Mouse (Mus musculus): ENCODE results near the gene Adamts17. TPM values are rescaled to one million over a fixed set of nuclear protein-coding genes. Genes with fewer than 3 reads are reported as not detected.
A peak's percentile ranks its signal among the peaks of the same experiment; 100 is the strongest.

Gene Adamts17
- polyA plus RNA-seq, 1 experiment from 2014 or later, result 1.8 TPM

DNA sequence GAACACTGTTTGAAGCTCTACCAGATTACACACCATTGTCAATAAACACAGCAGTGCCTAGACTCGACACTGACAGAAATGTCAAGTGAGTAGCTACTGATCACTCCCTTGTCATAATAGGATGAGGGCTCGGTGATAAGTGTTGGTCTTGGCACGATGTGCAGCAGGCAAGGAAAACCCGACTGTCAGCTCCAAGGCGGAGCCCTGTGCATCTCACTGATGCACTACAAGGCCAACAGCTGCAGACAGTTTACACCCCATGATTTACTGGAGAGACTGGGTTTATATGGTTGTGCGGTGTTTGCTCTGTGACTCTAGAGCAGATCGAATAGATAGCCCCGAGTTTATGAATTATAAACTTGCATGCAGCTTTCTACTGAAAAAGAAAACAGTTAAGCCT, 124.0 kb downstream of the Adamts17 start:
- H3K4me3 ChIP-seq (ENCODE audit: low read depth, low read length), result no peak overlapping the region
- H3K36me3 ChIP-seq (ENCODE audit: control insufficient read depth, insufficient read depth, low read length), result no peaks in the 10 kb centered on the region
- no peak overlapping the region for H3K4me2 ChIP-seq (ENCODE audit: low read depth)
- H3K9me3 ChIP-seq (ENCODE audit: control insufficient read depth, low read length), result no peaks in the 10 kb centered on the region
- H3K9ac ChIP-seq (ENCODE audit: low read length), result no peak overlapping the region
- WGBS, result 83% methylated on average over 8 of the region's 8 CpGs
- ATAC-seq (ENCODE audit: insufficient read depth, low FRiP score, low TSS enrichment), result no peak
- no peak for DNase-seq (ENCODE audit: low spot score)
- no peak overlapping the region for H3K27ac ChIP-seq (ENCODE audit: low read depth, low read length)
- no peaks in the 10 kb centered on the region for H3K27me3 ChIP-seq (ENCODE audit: control insufficient read depth, insufficient read depth, low read length)
- H3K4me1 ChIP-seq (ENCODE audit: control insufficient read depth, insufficient read depth, low read length), result peaks cover 13% of the 10 kb centered on the region

DNA sequence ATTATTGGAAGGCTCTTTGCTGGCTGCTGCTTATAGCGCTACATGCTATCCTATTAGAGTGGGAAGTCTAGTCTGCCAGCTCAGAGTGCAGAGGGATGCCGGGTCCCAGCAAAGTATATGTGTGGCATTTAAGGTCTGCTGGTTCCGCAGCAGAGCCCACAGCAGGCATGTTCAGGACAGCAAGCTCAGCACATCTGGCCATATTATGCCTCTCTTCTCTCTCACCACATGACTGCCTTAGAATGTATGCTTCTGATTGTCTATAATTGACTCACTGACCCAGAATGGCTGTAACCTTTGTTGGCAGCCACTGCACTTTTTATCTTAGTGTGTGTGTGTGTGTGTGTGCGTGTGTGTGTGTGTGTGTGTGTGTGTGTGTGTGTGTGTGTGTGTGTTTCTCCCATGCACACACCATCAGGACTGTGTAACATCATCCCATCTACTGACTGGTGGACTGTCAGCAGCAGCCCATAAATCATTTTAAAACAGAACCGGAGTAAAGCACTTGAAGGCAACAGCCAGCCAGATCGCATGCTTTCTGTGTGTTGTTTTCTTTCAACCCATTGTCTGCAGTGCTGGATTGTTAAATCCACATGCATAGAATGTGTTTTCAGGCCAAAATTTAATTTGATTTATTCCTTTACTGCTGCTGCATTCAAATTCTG, 127.1 kb downstream of the Adamts17 start:
- ATAC-seq (ENCODE audit: insufficient read depth, low FRiP score, low TSS enrichment) (peak; percentile 75), DNase-seq (ENCODE audit: low spot score) (peak; percentile 25)
- Histone ChIP-seq H3K36me3 (ENCODE audit: control insufficient read depth, insufficient read depth, low read length) (no peaks in the 10 kb centered on the region), H3K9ac (ENCODE audit: low read length) (no peak overlapping the region; the same call in 1 of the 2 replicates), H3K27ac (ENCODE audit: low read depth, low read length) (peak overlapping the region; percentile 74), H3K9me3 (ENCODE audit: control insufficient read depth, low read length) (no peaks in the 10 kb centered on the region), H3K4me3 (ENCODE audit: low read depth, low read length) (no peak overlapping the region), H3K27me3 (ENCODE audit: control insufficient read depth, insufficient read depth, low read length) (no peaks in the 10 kb centered on the region), H3K4me2 (ENCODE audit: low read depth) (no peak overlapping the region), H3K4me1 (ENCODE audit: control insufficient read depth, insufficient read depth, low read length) (peaks cover 16% of the 10 kb centered on the region)
- WGBS, result 31% methylated on average over 6 of the region's 6 CpGs

- H3K27me3 ChIP-seq (ENCODE audit: control insufficient read depth, insufficient read depth, low read length), result no peaks in the 10 kb centered on the region
- H3K27ac ChIP-seq (ENCODE audit: low read depth, low read length), result peak overlapping the region; percentile 74
- WGBS, result 56% methylated on average over 8 of the region's 8 CpGs
Observed at GRCm38 (mm10) chr7:66967206-66967919, 127.8 kb downstream of the Adamts17 start.

GRCm38 (mm10) chr7:66968661-66969060, 129.1 kb downstream of the Adamts17 start:
- no peaks in the 10 kb centered on the region for H3K27me3 ChIP-seq (ENCODE audit: control insufficient read depth, insufficient read depth, low read length)
- H3K9ac ChIP-seq (ENCODE audit: low read length), result no peak overlapping the region
- no peaks in the 10 kb centered on the region for H3K36me3 ChIP-seq (ENCODE audit: control insufficient read depth, insufficient read depth, low read length)
- H3K4me3 ChIP-seq (ENCODE audit: low read depth, low read length), result no peak overlapping the region
- H3K4me2 ChIP-seq (ENCODE audit: low read depth), result no peak overlapping the region
- H3K4me1 ChIP-seq (ENCODE audit: control insufficient read depth, insufficient read depth, low read length), result peaks cover 16% of the 10 kb centered on the region
- no peak overlapping the region for H3K27ac ChIP-seq (ENCODE audit: low read depth, low read length)
- no peak for ATAC-seq (ENCODE audit: insufficient read depth, low FRiP score, low TSS enrichment)
- no peak for DNase-seq (ENCODE audit: low spot score)
- 52% methylated on average over 6 of the region's 6 CpGs for WGBS
- no peaks in the 10 kb centered on the region for H3K9me3 ChIP-seq (ENCODE audit: control insufficient read depth, low read length)

More at GRCm38 (mm10) chr7:66967206-66967919, 127.8 kb downstream of the Adamts17 start:
- Histone ChIP-seq H3K36me3 (ENCODE audit: control insufficient read depth, insufficient read depth, low read length) (no peaks in the 10 kb centered on the region), H3K9ac (ENCODE audit: low read length) (no peak overlapping the region; the same call in 1 of the 2 replicates), H3K4me1 (ENCODE audit: control insufficient read depth, insufficient read depth, low read length) (peaks cover 16% of the 10 kb centered on the region), H3K9me3 (ENCODE audit: control insufficient read depth, low read length) (no peaks in the 10 kb centered on the region), H3K4me3 (ENCODE audit: low read depth, low read length) (no peak overlapping the region), H3K4me2 (ENCODE audit: low read depth) (no peak overlapping the region)
- peak; percentile 20 for DNase-seq (ENCODE audit: low spot score)
- ATAC-seq (ENCODE audit: insufficient read depth, low FRiP score, low TSS enrichment), result peak; percentile 12; the same call in 1 of the 2 replicates

DNA sequence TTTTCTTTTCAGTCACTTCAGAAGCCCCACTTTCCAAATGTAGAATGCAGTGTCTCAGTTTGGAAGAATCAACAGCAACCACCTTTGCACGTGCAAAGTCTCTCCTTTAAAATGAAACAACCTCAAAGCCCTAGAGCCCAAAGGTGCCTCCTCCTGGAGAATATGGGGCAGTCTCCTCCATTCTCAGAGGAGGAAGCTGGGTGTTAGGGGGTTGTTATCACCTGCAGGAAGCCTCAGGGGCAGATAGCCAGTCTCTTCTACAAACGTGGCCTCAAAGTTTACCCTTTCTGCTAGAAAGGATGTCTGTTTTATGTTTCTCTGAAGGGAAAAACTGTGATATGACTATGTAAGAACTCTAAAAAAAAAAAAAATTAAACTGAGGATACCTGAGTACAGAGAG, 129.7 kb downstream of the Adamts17 start:
- no peak for DNase-seq (ENCODE audit: low spot score)
- Histone ChIP-seq H3K4me2 (ENCODE audit: low read depth) (no peak overlapping the region), H3K9ac (ENCODE audit: low read length) (no peak overlapping the region), H3K4me1 (ENCODE audit: control insufficient read depth, insufficient read depth, low read length) (peaks cover 16% of the 10 kb centered on the region), H3K9me3 (ENCODE audit: control insufficient read depth, low read length) (no peaks in the 10 kb centered on the region), H3K27ac (ENCODE audit: low read depth, low read length) (no peak overlapping the region), H3K4me3 (ENCODE audit: low read depth, low read length) (no peak overlapping the region), H3K27me3 (ENCODE audit: control insufficient read depth, insufficient read depth, low read length) (no peaks in the 10 kb centered on the region), H3K36me3 (ENCODE audit: control insufficient read depth, insufficient read depth, low read length) (no peaks in the 10 kb centered on the region)
- ATAC-seq (ENCODE audit: insufficient read depth, low FRiP score, low TSS enrichment), result no peak
- 46% methylated on average over 2 of the region's 2 CpGs for WGBS

- DNase-seq (ENCODE audit: low spot score), result no peak
- ATAC-seq (ENCODE audit: insufficient read depth, low FRiP score, low TSS enrichment), result no peak
- 72% methylated on average over 2 of the region's 2 CpGs for WGBS
Observed at GRCm38 (mm10) chr7:66970235-66970634, 130.7 kb downstream of the Adamts17 start.

GRCm38 (mm10) chr7:66970974-66971373, 131.4 kb downstream of the Adamts17 start:
- H3K9ac ChIP-seq (ENCODE audit: low read length), result no peak overlapping the region
- no peaks in the 10 kb centered on the region for H3K9me3 ChIP-seq (ENCODE audit: control insufficient read depth, low read length)
- WGBS, result 72% methylated on average over 2 of the region's 2 CpGs
- ATAC-seq (ENCODE audit: insufficient read depth, low FRiP score, low TSS enrichment) (no peak), DNase-seq (ENCODE audit: low spot score) (no peak)
- peaks cover 16% of the 10 kb centered on the region for H3K4me1 ChIP-seq (ENCODE audit: control insufficient read depth, insufficient read depth, low read length)
- H3K36me3 ChIP-seq (ENCODE audit: control insufficient read depth, insufficient read depth, low read length), result no peaks in the 10 kb centered on the region
- H3K4me3 ChIP-seq (ENCODE audit: low read depth, low read length), result no peak overlapping the region
- no peak overlapping the region for H3K4me2 ChIP-seq (ENCODE audit: low read depth)
- no peaks in the 10 kb centered on the region for H3K27me3 ChIP-seq (ENCODE audit: control insufficient read depth, insufficient read depth, low read length)
- H3K27ac ChIP-seq (ENCODE audit: low read depth, low read length), result no peak overlapping the region

More at GRCm38 (mm10) chr7:66970235-66970634, 130.7 kb downstream of the Adamts17 start:
- peaks cover 16% of the 10 kb centered on the region for H3K4me1 ChIP-seq (ENCODE audit: control insufficient read depth, insufficient read depth, low read length)
- no peak overlapping the region for H3K27ac ChIP-seq (ENCODE audit: low read depth, low read length)
- no peaks in the 10 kb centered on the region for H3K9me3 ChIP-seq (ENCODE audit: control insufficient read depth, low read length)
- no peaks in the 10 kb centered on the region for H3K36me3 ChIP-seq (ENCODE audit: control insufficient read depth, insufficient read depth, low read length)
- H3K27me3 ChIP-seq (ENCODE audit: control insufficient read depth, insufficient read depth, low read length), result no peaks in the 10 kb centered on the region
- no peak overlapping the region for H3K9ac ChIP-seq (ENCODE audit: low read length)
- no peak overlapping the region for H3K4me3 ChIP-seq (ENCODE audit: low read depth, low read length)
- H3K4me2 ChIP-seq (ENCODE audit: low read depth), result no peak overlapping the region

DNA sequence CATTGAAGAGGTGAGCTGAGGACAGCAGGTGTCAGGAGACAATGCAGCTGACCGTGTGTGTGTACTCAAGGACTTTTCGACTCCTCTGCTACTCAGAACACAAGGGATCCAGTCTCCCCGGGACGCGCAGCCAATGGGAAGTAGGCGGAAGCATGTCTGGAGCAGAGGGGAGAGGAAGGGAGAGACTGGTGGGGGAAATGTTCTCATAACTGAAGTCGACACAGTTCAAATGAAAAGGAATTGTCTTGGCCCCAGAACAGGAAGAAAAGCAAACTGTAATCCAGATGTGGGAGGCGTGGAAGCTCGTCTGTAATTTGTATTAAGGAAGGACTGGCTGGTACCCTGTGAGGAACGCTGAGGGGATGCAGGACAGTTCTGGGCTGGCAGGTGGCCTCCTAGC, 135.3 kb downstream of the Adamts17 start:
- ATAC-seq (ENCODE audit: insufficient read depth, low FRiP score, low TSS enrichment), result no peak
- Histone ChIP-seq H3K4me2 (ENCODE audit: low read depth) (no peak overlapping the region), H3K4me1 (ENCODE audit: control insufficient read depth, insufficient read depth, low read length) (no peaks in the 10 kb centered on the region), H3K9me3 (ENCODE audit: control insufficient read depth, low read length) (no peaks in the 10 kb centered on the region), H3K27me3 (ENCODE audit: control insufficient read depth, insufficient read depth, low read length) (no peaks in the 10 kb centered on the region), H3K4me3 (ENCODE audit: low read depth, low read length) (no peak overlapping the region), H3K36me3 (ENCODE audit: control insufficient read depth, insufficient read depth, low read length) (no peaks in the 10 kb centered on the region), H3K9ac (ENCODE audit: low read length) (no peak overlapping the region), H3K27ac (ENCODE audit: low read depth, low read length) (no peak overlapping the region)
- WGBS, result 72% methylated on average over 10 of the region's 10 CpGs
- DNase-seq (ENCODE audit: low spot score), result no peak

- Histone ChIP-seq H3K4me1 (ENCODE audit: control insufficient read depth, insufficient read depth, low read length) (no peaks in the 10 kb centered on the region), H3K36me3 (ENCODE audit: control insufficient read depth, insufficient read depth, low read length) (no peaks in the 10 kb centered on the region), H3K4me2 (ENCODE audit: low read depth) (no peak overlapping the region), H3K4me3 (ENCODE audit: low read depth, low read length) (no peak overlapping the region), H3K27ac (ENCODE audit: low read depth, low read length) (no peak overlapping the region), H3K9me3 (ENCODE audit: control insufficient read depth, low read length) (no peaks in the 10 kb centered on the region), H3K27me3 (ENCODE audit: control insufficient read depth, insufficient read depth, low read length) (no peaks in the 10 kb centered on the region), H3K9ac (ENCODE audit: low read length) (no peak overlapping the region)
- no peak for ATAC-seq (ENCODE audit: insufficient read depth, low FRiP score, low TSS enrichment)
- 96% methylated on average over 9 of the region's 9 CpGs for WGBS
- DNase-seq (ENCODE audit: low spot score), result no peak
Observed at GRCm38 (mm10) chr7:66976371-66976770, 136.8 kb downstream of the Adamts17 start.

All from neural tube, embryonic 11.5 days (tissue).